Mouse (Mus musculus): ENCODE measurements around the gene Tbcd.
A peak's percentile ranks its signal among the peaks of the same experiment; 100 is the strongest.
"Not testable (repeated sequence)": the region's sequence is repeated elsewhere in the genome, so short reads cannot be mapped to it uniquely, and the experiment has no call there.

The Tbcd gene

DNA sequence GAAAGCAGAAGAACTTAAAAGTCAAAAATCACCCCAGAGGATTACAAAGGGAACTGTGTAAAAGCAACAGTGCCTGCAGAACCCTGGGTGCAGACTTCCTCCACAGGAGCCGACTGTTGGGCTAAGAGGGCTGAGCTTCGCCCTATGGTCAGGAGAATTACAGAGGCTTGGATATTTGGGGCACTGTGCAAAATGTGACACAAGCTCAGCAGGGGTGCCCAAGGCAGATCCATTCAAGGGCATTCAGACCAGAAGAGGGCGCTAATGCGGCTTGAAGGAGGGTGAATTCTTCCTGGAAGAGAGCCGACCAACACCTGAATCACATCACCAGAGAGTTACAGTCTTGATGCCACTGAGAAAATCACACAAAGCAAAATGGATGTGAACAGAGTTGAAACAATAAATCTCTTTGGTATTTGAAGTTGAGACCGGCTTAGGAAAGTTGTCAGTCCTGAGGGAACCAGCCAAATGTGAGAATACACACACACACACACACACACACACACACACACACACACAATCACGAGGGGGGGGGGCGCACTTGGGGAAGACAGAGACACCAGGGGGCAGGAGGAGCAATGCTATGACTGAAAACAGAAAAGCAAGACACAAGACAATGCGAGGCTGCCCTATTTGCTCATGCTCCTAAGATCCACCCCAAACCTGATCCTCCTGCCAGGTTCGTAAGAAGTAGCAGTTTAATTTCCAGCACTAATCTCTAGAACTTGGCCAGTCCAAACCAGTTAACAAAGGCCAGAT lies 201.0 kb downstream of the Tbcd start:
- H3K4me3 ChIP-seq (replicated peaks; ENCODE audit: low read length) = no peak overlapping the region
- H3K4me1 ChIP-seq (replicated peaks; ENCODE audit: low read depth, low read length) = peaks cover 8% of the 10 kb centered on the region
- peaks cover 72% of the 10 kb centered on the region for H3K36me3 ChIP-seq (ENCODE audit: insufficient read depth, low read length)
- H3K27me3 ChIP-seq (ENCODE audit: insufficient read depth, low read length) = no peaks in the 10 kb centered on the region
- TF ChIP-seq POU5F1 (IDR thresholded peaks at IDR 0.05; ENCODE audit: borderline replicate concordance, low read length) (no peak), NANOG (IDR thresholded peaks at IDR 0.05; ENCODE audit: borderline replicate concordance, low read length) (no peak), CTCF (conservative IDR thresholded peaks at IDR 0.05; ENCODE audit: low read length) (peak; percentile 63)
- H3K9me3 ChIP-seq (ENCODE audit: low read length) = no peaks in the 10 kb centered on the region

DNA sequence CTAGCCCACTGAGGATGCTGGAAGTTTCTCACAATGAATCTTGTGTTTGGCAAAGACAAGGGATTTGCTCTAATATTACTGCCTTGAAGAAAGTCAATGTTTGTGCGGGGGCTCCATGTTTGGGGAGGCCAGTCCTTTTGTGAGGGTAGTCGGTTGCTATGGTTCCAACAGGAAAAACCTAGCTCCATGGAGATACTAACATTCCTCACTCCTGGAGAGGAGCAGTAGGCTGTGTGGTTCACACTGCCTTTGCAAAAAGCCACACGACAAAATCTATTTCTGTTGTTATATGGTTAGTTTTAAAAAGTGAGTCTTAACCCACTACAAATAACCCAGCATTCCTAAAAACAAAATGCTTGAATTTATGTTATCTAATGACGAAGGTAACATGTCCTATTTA lies 201.9 kb downstream of the Tbcd start:
- H3K4me3 ChIP-seq (replicated peaks; ENCODE audit: low read length) = no peak overlapping the region
- no peaks in the 10 kb centered on the region for H3K9me3 ChIP-seq (ENCODE audit: low read length)
- no peaks in the 10 kb centered on the region for H3K27me3 ChIP-seq (ENCODE audit: insufficient read depth, low read length)
- H3K4me1 ChIP-seq (replicated peaks; ENCODE audit: low read depth, low read length) = peaks cover 8% of the 10 kb centered on the region
- no peak for TF ChIP-seq CTCF (conservative IDR thresholded peaks at IDR 0.05; ENCODE audit: low read length)
- TF ChIP-seq POU5F1 (IDR thresholded peaks at IDR 0.05; ENCODE audit: borderline replicate concordance, low read length) = no peak
- no peak for TF ChIP-seq NANOG (IDR thresholded peaks at IDR 0.05; ENCODE audit: borderline replicate concordance, low read length)
- H3K36me3 ChIP-seq (ENCODE audit: insufficient read depth, low read length) = peaks cover 69% of the 10 kb centered on the region

DNA sequence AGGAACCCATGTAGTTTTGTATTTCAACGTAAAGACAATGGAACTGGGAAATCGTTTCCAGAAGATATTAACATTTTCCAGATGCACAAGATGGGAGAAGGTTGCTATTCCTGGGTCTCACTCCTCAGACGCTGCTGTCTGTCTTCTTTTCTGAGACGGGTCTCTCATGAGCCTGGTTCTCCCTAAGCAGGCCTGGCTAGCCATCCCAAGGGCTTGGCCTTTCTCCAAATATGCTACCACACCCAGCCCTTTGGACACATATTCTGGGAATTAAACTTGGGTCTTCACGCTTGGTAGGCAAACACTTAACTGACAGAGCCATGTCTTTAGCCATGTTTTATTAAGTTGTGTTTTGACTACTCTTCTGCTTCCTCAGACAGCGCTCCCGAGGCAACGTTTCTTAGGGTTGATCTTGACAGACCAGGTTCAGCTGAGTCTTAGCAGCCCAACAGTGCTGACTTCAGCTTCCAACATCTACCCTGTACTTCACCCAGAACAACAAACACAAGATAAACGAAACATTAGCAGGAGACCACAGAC lies 202.7 kb downstream of the Tbcd start:
- TF ChIP-seq CTCF (conservative IDR thresholded peaks at IDR 0.05; ENCODE audit: low read length) (no peak), NANOG (IDR thresholded peaks at IDR 0.05; ENCODE audit: borderline replicate concordance, low read length) (no peak), POU5F1 (IDR thresholded peaks at IDR 0.05; ENCODE audit: borderline replicate concordance, low read length) (no peak)
- Histone ChIP-seq H3K27me3 (ENCODE audit: insufficient read depth, low read length) (no peaks in the 10 kb centered on the region), H3K4me3 (replicated peaks; ENCODE audit: low read length) (no peak overlapping the region), H3K9me3 (ENCODE audit: low read length) (no peaks in the 10 kb centered on the region), H3K4me1 (replicated peaks; ENCODE audit: low read depth, low read length) (peaks cover 8% of the 10 kb centered on the region), H3K36me3 (ENCODE audit: insufficient read depth, low read length) (peaks cover 71% of the 10 kb centered on the region)

DNA sequence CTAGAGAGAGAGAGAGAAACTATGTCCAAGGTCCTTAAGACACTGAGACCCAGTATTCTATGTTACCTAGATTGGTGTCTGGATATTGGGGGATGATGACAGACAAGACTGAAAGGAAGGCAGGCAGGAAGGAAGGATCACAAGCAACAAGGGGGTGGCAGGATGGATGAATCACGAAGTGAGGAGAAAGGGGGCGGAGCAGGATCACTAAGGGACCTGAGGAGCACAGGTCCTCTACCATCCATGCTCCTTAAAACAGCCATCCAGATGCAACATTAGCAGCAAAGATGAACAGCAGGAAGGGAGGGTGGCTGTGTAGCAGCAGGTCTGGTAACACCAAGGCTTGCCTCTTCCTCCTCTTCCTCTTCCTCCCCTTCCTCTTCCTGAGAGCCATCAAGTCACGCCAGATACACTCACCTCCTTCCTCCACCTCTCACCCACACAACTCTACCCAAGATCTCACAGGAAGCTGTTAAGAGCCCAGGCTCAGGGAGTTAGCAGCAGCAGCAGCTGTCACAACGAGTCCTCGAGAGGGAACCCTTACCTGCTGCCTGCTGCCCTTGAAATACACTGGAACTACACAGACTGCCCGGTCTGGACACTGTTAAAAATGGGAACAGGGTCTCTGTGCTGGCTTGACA lies 203.5 kb downstream of the Tbcd start:
- peaks cover 71% of the 10 kb centered on the region for H3K36me3 ChIP-seq (ENCODE audit: insufficient read depth, low read length)
- H3K9me3 ChIP-seq (ENCODE audit: low read length) = peaks cover 4% of the 10 kb centered on the region; the same call in 1 of the 2 replicates
- H3K27me3 ChIP-seq (ENCODE audit: insufficient read depth, low read length) = no peaks in the 10 kb centered on the region
- no peak overlapping the region for H3K4me3 ChIP-seq (replicated peaks; ENCODE audit: low read length)
- H3K4me1 ChIP-seq (replicated peaks; ENCODE audit: low read depth, low read length) = peaks cover 8% of the 10 kb centered on the region
- TF ChIP-seq CTCF (conservative IDR thresholded peaks at IDR 0.05; ENCODE audit: low read length) = no peak
- TF ChIP-seq POU5F1 (IDR thresholded peaks at IDR 0.05; ENCODE audit: borderline replicate concordance, low read length) = no peak
- TF ChIP-seq NANOG (IDR thresholded peaks at IDR 0.05; ENCODE audit: borderline replicate concordance, low read length) = no peak

DNA sequence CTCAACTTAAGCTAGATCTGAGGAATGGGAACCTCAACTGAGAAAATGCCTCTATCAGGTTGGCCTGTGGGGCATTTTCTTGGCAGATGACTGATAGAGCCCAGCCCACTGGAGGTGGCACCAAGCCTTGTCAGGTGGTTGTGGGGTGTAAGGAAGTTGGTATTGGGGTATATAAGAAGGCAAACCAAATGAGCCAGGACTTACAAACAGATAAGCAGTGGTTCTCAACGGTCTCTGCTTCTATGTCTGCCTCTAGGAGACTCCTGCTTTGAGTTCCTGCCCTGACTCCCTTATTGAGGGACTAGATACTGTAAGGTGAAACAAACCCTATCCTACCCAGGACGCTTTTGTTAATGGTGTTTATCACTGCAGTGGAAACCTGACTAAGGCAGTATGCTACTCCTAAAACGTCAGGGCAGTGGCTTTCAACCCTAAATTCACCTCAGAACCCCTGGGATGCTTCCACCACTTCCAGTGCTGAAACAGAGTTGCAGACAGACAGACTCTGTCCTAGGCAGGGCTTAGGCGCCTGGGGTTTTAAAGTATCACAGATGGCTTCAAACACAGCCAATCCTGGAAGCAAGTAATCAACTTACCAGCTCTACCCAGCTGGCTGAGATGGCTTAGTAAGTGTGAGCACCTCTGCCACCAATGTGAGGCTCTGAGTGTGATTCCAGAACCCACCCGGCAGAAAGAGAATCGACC lies 204.2 kb downstream of the Tbcd start:
- Histone ChIP-seq H3K36me3 (ENCODE audit: insufficient read depth, low read length) (peaks cover 70% of the 10 kb centered on the region), H3K9me3 (ENCODE audit: low read length) (peaks cover 4% of the 10 kb centered on the region; the same call in 1 of the 2 replicates), H3K27me3 (ENCODE audit: insufficient read depth, low read length) (no peaks in the 10 kb centered on the region), H3K4me3 (replicated peaks; ENCODE audit: low read length) (no peak overlapping the region), H3K4me1 (replicated peaks; ENCODE audit: low read depth, low read length) (peaks cover 8% of the 10 kb centered on the region)
- no peak for TF ChIP-seq NANOG (IDR thresholded peaks at IDR 0.05; ENCODE audit: borderline replicate concordance, low read length)
- no peak for TF ChIP-seq POU5F1 (IDR thresholded peaks at IDR 0.05; ENCODE audit: borderline replicate concordance, low read length)
- no peak for TF ChIP-seq CTCF (conservative IDR thresholded peaks at IDR 0.05; ENCODE audit: low read length)

DNA sequence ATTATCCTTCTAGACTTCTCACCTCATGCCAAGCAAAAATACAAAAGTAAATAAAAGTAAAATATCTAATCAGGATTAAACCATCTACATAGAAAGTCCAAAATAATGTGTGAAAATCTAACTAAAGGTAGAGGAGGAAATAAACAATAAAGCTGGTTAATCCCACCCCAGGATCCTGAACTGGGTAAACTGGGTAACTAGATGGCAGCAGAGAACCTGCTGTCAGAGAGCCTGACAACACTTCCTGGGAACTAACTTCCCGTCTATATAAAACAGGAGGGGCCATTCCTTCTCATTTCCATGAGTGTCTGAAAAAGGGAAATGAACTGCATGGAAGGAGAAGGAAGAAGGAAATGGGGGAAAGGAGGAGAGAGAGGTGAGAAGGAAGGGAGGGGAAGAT lies 206.4 kb downstream of the Tbcd start:
- peaks cover 74% of the 10 kb centered on the region for H3K36me3 ChIP-seq (ENCODE audit: insufficient read depth, low read length)
- peaks cover 5% of the 10 kb centered on the region for H3K4me1 ChIP-seq (replicated peaks; ENCODE audit: low read depth, low read length)
- H3K9me3 ChIP-seq (ENCODE audit: low read length) = peaks cover 4% of the 10 kb centered on the region; the same call in 1 of the 2 replicates
- no peaks in the 10 kb centered on the region for H3K27me3 ChIP-seq (ENCODE audit: insufficient read depth, low read length)
- TF ChIP-seq POU5F1 (IDR thresholded peaks at IDR 0.05; ENCODE audit: borderline replicate concordance, low read length) (no peak), NANOG (IDR thresholded peaks at IDR 0.05; ENCODE audit: borderline replicate concordance, low read length) (no peak), CTCF (conservative IDR thresholded peaks at IDR 0.05; ENCODE audit: low read length) (no peak)
- no peak overlapping the region for H3K4me3 ChIP-seq (replicated peaks; ENCODE audit: low read length)

DNA sequence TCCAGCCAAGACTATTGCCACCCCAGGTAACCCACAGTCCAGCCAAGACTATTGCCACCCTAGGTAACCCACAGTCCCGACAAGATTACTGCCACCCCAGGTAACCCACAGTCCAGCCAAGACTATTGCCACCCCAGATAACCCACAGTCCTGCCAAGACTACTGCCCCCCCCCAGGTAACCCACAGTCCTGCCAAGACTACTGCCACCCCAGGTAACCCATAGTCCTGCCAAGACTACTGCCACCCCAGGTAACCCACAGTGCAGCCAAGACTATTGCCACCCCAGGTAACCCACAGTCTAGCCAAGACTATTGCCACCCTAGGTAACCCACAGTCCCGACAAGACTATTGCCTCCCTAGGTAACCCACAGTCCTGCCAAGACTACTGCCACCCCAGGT lies 208.9 kb downstream of the Tbcd start:
- not testable (repeated sequence) for H3K27me3 ChIP-seq (ENCODE audit: insufficient read depth, low read length); H3K9me3 ChIP-seq (ENCODE audit: low read length); H3K4me3 ChIP-seq (replicated peaks; ENCODE audit: low read length); H3K4me1 ChIP-seq (replicated peaks; ENCODE audit: low read depth, low read length)
- H3K36me3 ChIP-seq (ENCODE audit: insufficient read depth, low read length) = peaks cover 84% of the 10 kb centered on the region

DNA sequence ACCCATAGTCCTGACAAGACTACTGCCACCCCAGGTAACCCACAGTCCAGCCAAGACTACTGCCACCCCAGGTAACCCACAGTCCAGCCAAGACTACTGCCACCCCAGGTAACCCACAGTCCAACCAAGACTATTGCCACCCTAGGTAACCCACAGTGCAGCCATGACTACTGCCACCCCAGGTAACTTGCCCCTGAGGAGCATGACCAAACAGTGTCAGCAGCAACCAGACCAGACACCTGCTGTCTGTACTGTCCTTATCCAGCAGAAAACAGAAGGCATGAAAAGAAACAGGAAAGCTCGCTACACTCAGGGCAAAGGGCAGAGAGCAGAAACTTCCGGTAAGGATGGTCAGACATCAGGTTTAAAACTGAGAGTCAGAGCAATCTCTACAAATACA lies 209.4 kb downstream of the Tbcd start:
- TF ChIP-seq NANOG (IDR thresholded peaks at IDR 0.05; ENCODE audit: borderline replicate concordance, low read length) (no peak), CTCF (conservative IDR thresholded peaks at IDR 0.05; ENCODE audit: low read length) (no peak), POU5F1 (IDR thresholded peaks at IDR 0.05; ENCODE audit: borderline replicate concordance, low read length) (no peak)
- peaks cover 4% of the 10 kb centered on the region; the same call in 1 of the 2 replicates for H3K9me3 ChIP-seq (ENCODE audit: low read length)
- H3K4me3 ChIP-seq (replicated peaks; ENCODE audit: low read length) = no peak overlapping the region
- no peaks in the 10 kb centered on the region for H3K27me3 ChIP-seq (ENCODE audit: insufficient read depth, low read length)
- peaks cover 82% of the 10 kb centered on the region for H3K36me3 ChIP-seq (ENCODE audit: insufficient read depth, low read length)
- no peaks in the 10 kb centered on the region for H3K4me1 ChIP-seq (replicated peaks; ENCODE audit: low read depth, low read length)
